Mouse (Mus musculus) liver, embryonic 12.5 days (tissue): ENCODE results near the gene Coa5. TPM values are rescaled to one million over a fixed set of nuclear protein-coding genes. Genes with fewer than 3 reads are reported as not detected.

Experiments
- ATAC-seq: fragments of 200-750 bp; cut with Nextera tagmentation; 2 replicates; pipeline ENCODE4 v1.8.0; 2017; ENCODE audit warnings: moderate number of reproducible peaks, mild to moderate bottlenecking, moderate library complexity
- H3K27ac ChIP-seq: fragments of 300-500 bp; sonication (generic); 2 replicates; pipeline ENCODE4 v1.5.1; 2016; ENCODE audit warnings: mild to moderate bottlenecking
- H3K27me3 ChIP-seq: fragments of 300-500 bp; sonication (generic); replicated peaks from 2 replicates; pipeline ENCODE4 v1.6.1; 2016; ENCODE audit warnings: mild to moderate bottlenecking, moderate library complexity
- H3K36me3 ChIP-seq: fragments of 300-500 bp; sonication (generic); 2 replicates; pipeline ENCODE4 v1.6.1; 2016; ENCODE audit warnings: mild to moderate bottlenecking, moderate library complexity
- H3K4me1 ChIP-seq: fragments of 300-500 bp; sonication (generic); 2 replicates; pipeline ENCODE4 v1.6.1; 2016
- H3K4me2 ChIP-seq: fragments of 300-500 bp; sonication (generic); 2 replicates; pipeline ENCODE4 v1.6.1; 2016; ENCODE audit warnings: mild to moderate bottlenecking, moderate library complexity
- H3K4me3 ChIP-seq: fragments of 300-500 bp; sonication (generic); 2 replicates; pipeline ENCODE4 v1.5.1; 2016; ENCODE audit warnings: mild to moderate bottlenecking, moderate library complexity
- H3K9ac ChIP-seq: fragments of 300-500 bp; sonication (generic); 2 replicates; pipeline ENCODE4 v1.6.1; 2016; ENCODE audit warnings: mild to moderate bottlenecking, moderate library complexity
- H3K9me3 ChIP-seq: fragments of 300-500 bp; sonication (generic); replicated peaks from 2 replicates; pipeline ENCODE4 v1.6.1; 2016; ENCODE audit warnings: mild to moderate bottlenecking, moderate library complexity
- WGBS: fragments of 180-500 bp; shearing (Covaris S2); methylation state at CpG from one replicate; pipeline ENCODE4 v1.1.7; 2016; ENCODE audit not compliant: insufficient replicate concordance; 5-methylcytosine and 5-hydroxymethylcytosine counted together
- polyA plus RNA-seq: library from polyadenylated mRNA; unstranded; fragments of >200 nt; fragmentation: Nextera tagmentation; extraction: Ambion mirVana; gene quantifications from 2 replicates; pipeline ENCODE4 v1.2.1, GENCODE M21; 2016

Coa5 gene
- polyA plus RNA-seq, 1 experiment from 2014 or later: 53.6 TPM

DNA sequence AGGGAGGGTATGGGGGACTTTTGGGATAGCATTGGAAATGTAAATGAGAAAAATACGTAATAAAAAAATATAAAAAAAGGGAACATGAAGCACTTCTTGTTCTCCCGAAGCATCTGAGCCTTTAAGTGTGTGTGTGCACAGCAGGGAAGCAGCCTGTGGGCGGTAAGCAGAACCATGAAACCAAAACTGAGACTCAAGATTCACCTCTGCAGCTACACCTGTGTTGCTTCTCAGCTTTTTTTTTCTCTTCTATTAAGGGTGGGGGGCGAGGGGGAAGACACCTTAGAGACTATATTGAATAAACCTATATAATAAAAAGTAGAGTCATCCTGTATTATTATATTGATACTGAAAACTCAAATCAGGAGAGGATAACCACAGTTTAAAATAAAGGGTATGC, 37.9 kb upstream of the Coa5 start:
- 68% methylated on average over 4 of the region's 4 CpGs for whole genome bisulfite sequencing
- Histone ChIP-seq H3K4me2 (no peak overlapping the region), H3K9ac (no peak overlapping the region), H3K4me1 (peaks cover 6% of the 10 kb centered on the region), H3K36me3 (no peaks in the 10 kb centered on the region), H3K4me3 (no peak overlapping the region), H3K27me3 (no peaks in the 10 kb centered on the region), H3K9me3 (no peaks in the 10 kb centered on the region), H3K27ac (no peak overlapping the region)
- ATAC-seq: no peak

DNA sequence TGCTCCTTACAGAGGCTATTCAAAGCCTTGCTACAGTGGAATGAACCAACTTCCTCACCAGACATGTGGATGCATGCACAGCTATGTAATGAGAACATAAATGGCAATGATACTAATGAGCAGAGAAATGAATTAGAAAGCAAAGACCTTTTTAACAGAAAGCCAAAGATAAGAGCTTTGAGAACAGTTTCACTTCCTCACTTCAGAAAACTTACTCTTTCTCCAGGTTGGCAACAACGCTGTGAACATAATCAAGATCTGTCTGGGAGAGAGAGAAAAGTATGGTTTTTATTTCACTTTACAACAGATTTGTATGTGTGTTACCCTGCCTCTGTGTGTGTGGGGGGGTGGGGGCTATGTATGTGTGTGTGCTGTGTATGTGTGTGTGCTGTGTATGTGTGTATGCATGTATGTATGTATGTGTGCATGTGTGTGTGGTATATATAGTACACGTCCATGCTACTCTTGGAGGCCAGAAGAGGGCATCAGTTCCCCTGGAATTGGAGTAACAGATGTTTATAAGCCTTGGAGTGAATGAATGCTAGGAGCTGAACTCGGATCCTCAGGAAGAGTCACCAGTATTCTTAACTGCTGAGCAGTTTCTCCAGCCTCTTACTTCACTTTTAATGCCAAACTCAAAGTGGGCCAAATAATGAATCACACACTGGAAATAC, 36.6 kb upstream of the Coa5 start:
- Histone ChIP-seq H3K9ac (no peak overlapping the region), H3K4me2 (no peak overlapping the region), H3K27ac (no peak overlapping the region), H3K4me1 (peaks cover 4% of the 10 kb centered on the region), H3K27me3 (no peaks in the 10 kb centered on the region), H3K36me3 (no peaks in the 10 kb centered on the region), H3K4me3 (no peak overlapping the region), H3K9me3 (no peaks in the 10 kb centered on the region)
- 79% methylated on average over 3 of the region's 3 CpGs for WGBS
- no peak for ATAC-seq

DNA sequence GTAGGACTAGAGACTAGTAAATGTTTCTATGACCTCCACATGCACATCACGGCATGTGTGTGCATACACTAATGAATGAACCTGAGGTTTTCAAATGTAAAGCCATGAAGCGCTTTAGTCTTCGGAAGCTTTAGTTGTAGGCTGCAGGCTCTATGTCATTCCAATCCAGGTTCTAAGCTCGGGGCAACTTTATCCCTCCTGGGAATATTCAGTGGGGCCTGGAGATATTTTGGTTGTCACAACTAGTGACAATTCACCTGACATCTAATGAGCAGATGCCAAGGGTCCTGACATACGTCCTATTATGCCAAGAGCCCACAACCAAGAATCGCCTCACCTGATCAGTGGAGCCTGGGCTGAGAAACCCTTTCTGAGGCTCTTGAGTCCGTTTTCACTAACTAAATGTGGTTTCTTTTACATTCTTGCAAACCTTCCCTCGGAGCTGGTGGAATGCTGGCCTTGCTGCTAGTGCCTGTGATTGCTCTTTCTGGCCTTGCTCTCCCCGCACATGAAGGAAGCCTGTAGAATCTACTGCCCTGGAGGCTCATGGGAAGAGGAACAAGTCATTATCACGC, 35.1 kb upstream of the Coa5 start:
- Histone ChIP-seq H3K9me3 (no peaks in the 10 kb centered on the region), H3K27ac (no peak overlapping the region), H3K9ac (no peak overlapping the region), H3K27me3 (no peaks in the 10 kb centered on the region), H3K4me3 (no peak overlapping the region), H3K4me1 (no peaks in the 10 kb centered on the region), H3K4me2 (no peak overlapping the region), H3K36me3 (no peaks in the 10 kb centered on the region)
- WGBS: 76% methylated on average over 10 of the region's 10 CpGs
- no peak for ATAC-seq

DNA sequence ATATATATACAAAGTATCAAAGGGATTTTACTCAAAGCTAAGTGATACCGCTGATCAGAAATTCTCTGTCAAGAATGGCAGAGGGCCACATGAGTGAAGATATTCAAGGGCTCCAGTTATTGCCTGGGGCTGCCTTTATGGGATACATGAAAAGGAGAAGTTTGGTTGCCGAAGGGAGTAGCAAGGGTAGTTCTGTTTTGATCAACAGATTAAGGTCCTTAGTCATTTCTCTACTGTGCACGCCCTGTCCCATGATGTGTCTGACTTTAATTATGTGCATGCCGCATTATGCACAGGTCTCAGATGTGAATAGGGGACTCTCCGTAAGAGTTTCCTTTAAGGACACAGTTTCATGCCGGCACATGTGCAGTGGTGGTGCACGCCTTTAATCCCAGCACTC, 27.6 kb upstream of the Coa5 start:
- no peak overlapping the region for H3K4me2 ChIP-seq
- no peak overlapping the region for H3K9ac ChIP-seq
- no peaks in the 10 kb centered on the region for H3K36me3 ChIP-seq
- H3K27ac ChIP-seq: no peak overlapping the region
- H3K4me3 ChIP-seq: no peak overlapping the region
- no peak for ATAC-seq
- WGBS: 79% methylated on average over 7 of the region's 7 CpGs
- no peaks in the 10 kb centered on the region for H3K27me3 ChIP-seq
- no peaks in the 10 kb centered on the region for H3K9me3 ChIP-seq
- no peaks in the 10 kb centered on the region for H3K4me1 ChIP-seq

DNA sequence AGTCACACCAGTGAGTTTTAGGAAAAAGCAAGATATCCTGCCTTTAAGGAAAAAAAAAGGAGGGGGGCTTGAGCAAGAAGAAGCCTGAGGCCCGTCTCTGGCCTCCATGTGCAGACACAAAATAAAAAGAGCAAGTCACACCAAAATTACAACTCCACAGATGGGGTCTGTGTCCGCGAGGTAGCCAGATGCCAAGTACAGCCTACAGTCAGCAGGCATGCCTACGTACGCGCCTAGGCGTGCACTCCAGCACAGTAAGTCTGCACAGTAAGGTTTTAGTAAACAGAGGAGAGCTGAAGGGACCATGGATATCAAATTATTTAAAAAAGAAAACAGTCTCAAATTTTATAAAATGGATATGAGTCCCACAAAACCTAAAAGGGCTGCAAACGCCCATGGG, 21.4 kb upstream of the Coa5 start:
- Histone ChIP-seq H3K9me3 (no peaks in the 10 kb centered on the region), H3K36me3 (peaks cover 2% of the 10 kb centered on the region; the same call in 1 of the 2 replicates), H3K9ac (no peak overlapping the region), H3K4me2 (no peak overlapping the region), H3K4me3 (no peak overlapping the region), H3K27ac (no peak overlapping the region), H3K27me3 (no peaks in the 10 kb centered on the region), H3K4me1 (no peaks in the 10 kb centered on the region)
- 80% methylated on average over 8 of the region's 8 CpGs for WGBS
- no peak for ATAC-seq

DNA sequence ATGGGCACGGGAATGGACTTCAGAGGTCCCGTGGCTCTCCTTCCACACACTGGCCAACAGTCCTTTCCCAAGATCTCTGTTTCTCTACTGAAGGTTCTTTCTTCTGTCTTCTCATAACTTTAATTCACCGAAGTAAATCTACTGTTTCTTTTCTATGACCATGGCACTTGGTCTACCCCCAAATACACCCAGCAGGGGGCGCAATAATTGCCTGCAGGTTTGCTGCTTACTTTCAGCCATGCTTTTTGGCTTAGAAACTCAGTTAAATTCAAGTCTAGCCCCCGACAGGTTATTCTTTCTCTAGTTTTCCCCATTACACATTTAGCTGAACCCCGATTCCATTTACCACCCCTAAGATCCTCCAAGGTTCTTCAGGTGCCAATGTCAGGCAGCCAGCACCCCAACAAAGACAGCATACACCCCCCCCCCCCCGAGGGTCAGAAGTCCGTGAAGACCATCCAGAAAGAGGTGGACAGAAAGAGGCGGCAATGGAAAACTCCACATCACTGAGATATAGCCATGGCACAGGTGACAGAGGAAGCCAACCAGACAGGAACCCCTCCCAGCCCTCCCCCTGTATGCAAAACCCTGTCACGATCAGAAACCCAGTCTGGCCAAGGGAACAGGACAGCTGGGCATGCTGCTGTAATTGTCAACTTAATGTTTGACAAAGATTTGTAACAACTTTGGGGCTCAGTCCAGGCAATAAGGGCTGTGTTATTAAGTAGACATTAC, 18.6 kb upstream of the Coa5 start:
- no peaks in the 10 kb centered on the region for H3K27me3 ChIP-seq
- WGBS: 67% methylated on average over 10 of the region's 10 CpGs
- ATAC-seq: no peak

DNA sequence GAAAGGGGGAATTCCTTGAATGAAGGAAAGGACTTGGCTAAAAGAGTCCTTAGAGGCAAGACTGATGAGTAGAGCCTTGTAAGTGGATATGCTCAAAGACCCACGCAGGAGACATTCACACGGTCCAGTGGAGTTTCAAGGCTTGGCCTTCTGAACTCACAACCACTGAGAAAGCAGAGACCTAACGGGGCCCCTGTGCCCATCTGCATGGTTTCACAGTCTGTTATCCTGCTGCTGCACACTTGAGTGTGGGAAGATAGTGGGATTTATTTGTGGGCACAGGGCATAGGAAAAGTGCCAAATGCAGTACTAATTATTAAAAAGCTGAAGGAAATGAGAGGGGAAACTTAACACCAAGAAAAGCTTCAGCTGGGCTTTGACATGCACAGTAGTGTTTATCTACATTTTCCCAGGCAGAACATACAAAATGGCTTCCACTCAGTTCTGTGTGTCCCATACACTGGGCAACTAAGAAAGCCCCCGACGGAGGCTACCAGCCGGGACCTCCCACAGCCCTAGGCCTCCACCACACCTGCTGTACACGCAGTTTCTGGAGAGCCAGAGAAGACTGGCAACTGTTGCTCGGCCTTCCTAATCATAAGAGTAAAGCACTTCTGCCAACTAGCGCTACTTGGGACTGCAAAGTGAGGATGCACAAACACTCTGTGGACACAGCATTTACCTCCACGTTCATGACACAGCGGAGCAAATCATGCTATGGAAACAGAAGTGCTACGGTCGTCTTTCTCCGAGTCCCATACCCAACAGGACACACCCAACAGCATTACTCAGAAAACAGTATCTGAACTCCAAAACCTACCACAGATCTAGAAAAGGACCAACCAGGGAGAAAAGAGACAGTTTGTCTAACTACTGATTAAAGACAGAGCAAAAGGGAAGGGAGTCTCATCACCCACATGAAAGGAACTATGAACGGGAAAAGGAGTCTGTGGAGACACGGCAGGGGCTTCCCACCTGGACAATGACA, 13.2 kb upstream of the Coa5 start:
- no peaks in the 10 kb centered on the region for H3K9me3 ChIP-seq
- peaks cover 18% of the 10 kb centered on the region for H3K4me1 ChIP-seq
- peak overlapping the region; percentile 73 for H3K27ac ChIP-seq
- no peaks in the 10 kb centered on the region for H3K27me3 ChIP-seq
- H3K36me3 ChIP-seq: peaks cover 40% of the 10 kb centered on the region
- no peak overlapping the region for H3K4me3 ChIP-seq
- WGBS: 69% methylated on average over 16 of the region's 16 CpGs
- peak; percentile 81 for ATAC-seq
- H3K9ac ChIP-seq: no peak overlapping the region
- peak overlapping the region; percentile 45 for H3K4me2 ChIP-seq

More for the DNA sequence above, 18.6 kb upstream of the Coa5 start:
- Histone ChIP-seq H3K4me3 (no peak overlapping the region), H3K9ac (no peak overlapping the region), H3K4me1 (peaks cover 2% of the 10 kb centered on the region; the same call in 1 of the 2 replicates), H3K36me3 (peaks cover 2% of the 10 kb centered on the region; the same call in 1 of the 2 replicates), H3K27ac (no peak overlapping the region), H3K4me2 (no peak overlapping the region), H3K9me3 (no peaks in the 10 kb centered on the region)

DNA sequence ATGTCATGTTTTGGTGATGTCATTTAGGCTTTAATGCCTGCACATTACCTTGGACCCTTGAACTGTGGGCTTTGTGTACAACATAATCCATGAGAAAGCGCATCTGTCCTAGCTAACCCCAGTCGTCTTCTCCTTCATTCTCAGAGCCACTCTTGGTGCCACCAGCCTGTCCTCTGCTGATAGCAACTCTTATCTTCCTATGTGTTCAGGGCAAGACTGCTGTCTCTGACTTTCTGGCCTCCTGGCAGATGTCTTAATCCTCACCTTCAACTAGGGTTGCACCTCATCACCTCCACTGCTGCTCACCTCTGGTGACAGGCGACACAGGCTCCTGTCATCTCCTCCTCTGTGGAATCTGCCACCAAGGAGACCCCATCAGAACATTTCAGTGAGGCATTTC, 6.5 kb upstream of the Coa5 start:
- WGBS: 43% methylated on average over 3 of the region's 3 CpGs
- no peak overlapping the region for H3K4me3 ChIP-seq
- peak overlapping the region; percentile 46 for H3K4me2 ChIP-seq
- H3K9me3 ChIP-seq: no peaks in the 10 kb centered on the region
- H3K4me1 ChIP-seq: peaks cover 47% of the 10 kb centered on the region
- no peak overlapping the region for H3K9ac ChIP-seq
- H3K27me3 ChIP-seq: no peaks in the 10 kb centered on the region
- H3K36me3 ChIP-seq: peaks cover 89% of the 10 kb centered on the region
- peak; percentile 96 for ATAC-seq
- peak overlapping the region; percentile 73 for H3K27ac ChIP-seq

DNA sequence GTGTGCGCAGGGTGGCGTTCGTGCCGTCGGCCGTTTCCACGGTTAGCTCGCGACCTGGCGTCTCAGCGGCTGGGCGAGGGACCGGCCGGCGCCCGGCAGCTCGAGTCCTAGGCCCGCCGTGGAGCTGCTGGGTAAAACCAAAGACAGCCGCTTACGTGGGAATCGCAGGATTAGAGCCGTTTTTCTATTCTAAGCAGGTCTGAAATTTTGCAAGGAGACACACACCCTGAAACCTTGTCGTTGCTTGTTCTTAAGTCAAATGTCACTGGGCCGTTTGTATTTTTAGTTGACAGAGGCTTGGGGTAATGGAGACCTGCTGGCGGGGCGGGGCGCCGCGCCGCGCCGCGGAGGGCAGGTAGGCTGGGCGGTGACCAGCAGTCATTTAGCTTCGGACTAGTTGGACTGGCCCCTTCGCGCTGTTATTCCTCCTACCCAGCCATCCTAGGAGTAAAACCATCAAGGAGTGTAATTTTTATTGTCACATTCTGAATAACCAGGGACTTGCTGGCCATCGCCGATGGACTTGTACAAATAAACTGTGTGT, 466 bp upstream of the Coa5 start:
- 1% methylated on average over 40 of the region's 40 CpGs for WGBS
- H3K36me3 ChIP-seq: peaks cover 60% of the 10 kb centered on the region
- peak; percentile 64 for ATAC-seq

DNA sequence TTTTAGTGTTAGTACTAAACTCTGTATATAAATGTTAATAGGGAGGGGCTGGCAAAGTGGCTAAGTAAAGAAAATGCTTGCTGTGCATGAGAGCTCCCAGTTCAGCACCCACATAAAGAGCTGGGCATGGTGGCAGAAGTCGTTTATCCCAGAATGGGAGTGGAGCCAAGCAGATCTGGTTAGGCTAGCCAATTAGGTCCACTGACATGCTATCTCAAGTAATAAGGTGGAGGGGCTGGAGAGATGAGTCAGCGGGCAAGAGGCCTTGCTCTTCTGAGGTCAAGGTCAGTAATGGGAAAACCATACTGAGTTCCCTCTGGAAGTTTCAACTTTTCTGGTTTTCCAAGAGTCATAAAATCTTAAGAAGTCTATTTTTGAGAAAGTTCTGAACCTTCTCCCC, 992 bp downstream of the Coa5 start:
- Histone ChIP-seq H3K27me3 (no peaks in the 10 kb centered on the region), H3K36me3 (peaks cover 67% of the 10 kb centered on the region), H3K27ac (peak overlapping the region; percentile 90), H3K4me1 (peaks cover 54% of the 10 kb centered on the region), H3K9me3 (0 out of 2 replicates have a peak, but pooled peaks cover 5% of the 10 kb centered on the region), H3K4me3 (peak overlapping the region; percentile 95), H3K4me2 (peak overlapping the region; percentile 89), H3K9ac (peak overlapping the region; percentile 87)
- WGBS: 31% methylated on average over 2 of the region's 2 CpGs
- ATAC-seq: no peak

More for the DNA sequence above, 466 bp upstream of the Coa5 start:
- peak overlapping the region; percentile 87 for H3K9ac ChIP-seq
- peak overlapping the region; percentile 89 for H3K4me2 ChIP-seq
- H3K27ac ChIP-seq: peak overlapping the region; percentile 90
- no peaks in the 10 kb centered on the region for H3K27me3 ChIP-seq
- H3K4me1 ChIP-seq: peaks cover 58% of the 10 kb centered on the region
- peak overlapping the region; percentile 95 for H3K4me3 ChIP-seq
- H3K9me3 ChIP-seq: no peaks in the 10 kb centered on the region
